7 mouse cellular contexts compared by ENCODE assay signal in genomic region chr1:93478586-93479475, GRCm38 (mm10). TPM values are rescaled to one million over a fixed set of nuclear protein-coding genes. Genes with fewer than 3 reads are reported as not detected.
DNase-seq lines count a peak whose midpoint lies in the region; ATAC-seq lines count a peak whose summit lies in the region.

Gene Hdlbp, minus strand, starts transcription at chr1:93478815.

- no peaks in the 10 kb centered on the region for H3K9me3 ChIP-seq in embryonic facial prominence, embryonic 11.5 days (replicated peaks; ENCODE audit: control insufficient read depth, low read length)
- H3K9me3 ChIP-seq in limb, embryonic 10.5 days (replicated peaks), result no peaks in the 10 kb centered on the region
- no peaks in the 10 kb centered on the region for H3K9me3 ChIP-seq in midbrain, embryonic 13.5 days

- H3K4me3 ChIP-seq in embryonic facial prominence, embryonic 11.5 days (ENCODE audit: low read depth, low read length), result peak within 1 kb of the TSS; percentile 88
- H3K4me3 ChIP-seq in limb, embryonic 10.5 days, result peak within 1 kb of the TSS; percentile 79
- H3K4me3 ChIP-seq in midbrain, embryonic 13.5 days (replicated peaks), result peak within 1 kb of the TSS; percentile 87

- H3K36me3 ChIP-seq in embryonic facial prominence, embryonic 11.5 days (replicated peaks; ENCODE audit: control insufficient read depth, insufficient read depth, low read depth, low read length), result no peaks in the 10 kb centered on the region
- H3K36me3 ChIP-seq in limb, embryonic 10.5 days, result peaks cover 10% of the 10 kb centered on the region
- H3K36me3 ChIP-seq in midbrain, embryonic 13.5 days, result 0 out of 2 replicates have a peak, but pooled peaks cover 2% of the 10 kb centered on the region

- no peaks in the 10 kb centered on the region for H3K27me3 ChIP-seq in embryonic facial prominence, embryonic 11.5 days (ENCODE audit: control insufficient read depth, insufficient read depth, low read length)
- H3K27me3 ChIP-seq in limb, embryonic 10.5 days (ENCODE audit: low read depth, poor library complexity, severe bottlenecking), result no peaks in the 10 kb centered on the region
- no peaks in the 10 kb centered on the region for H3K27me3 ChIP-seq in midbrain, embryonic 13.5 days

- WGBS in embryonic facial prominence, embryonic 11.5 days, result under 1% methylated on average over 74 of the region's 74 CpGs
- under 1% methylated on average over 74 of the region's 74 CpGs for WGBS in limb, embryonic 10.5 days
- under 1% methylated on average over 74 of the region's 74 CpGs for WGBS in midbrain, embryonic 13.5 days

- H3K9ac ChIP-seq in embryonic facial prominence, embryonic 11.5 days (replicated peaks; ENCODE audit: low read length), result peak within 1 kb of the TSS; percentile 89
- peak within 1 kb of the TSS; percentile 88 for H3K9ac ChIP-seq in midbrain, embryonic 13.5 days (replicated peaks)

- peak; percentile 95 for ATAC-seq in embryonic facial prominence, embryonic 11.5 days (replicated peaks; ENCODE audit: insufficient number of reproducible peaks, low FRiP score, low TSS enrichment, low read depth)
- peak; percentile 75 for ATAC-seq in granulocyte monocyte progenitor cell, adult 5-6 weeks (replicated peaks; ENCODE audit: poor library complexity, severe bottlenecking)
- peak; percentile 95 for ATAC-seq in midbrain, embryonic 13.5 days

- H3K27ac ChIP-seq in embryonic facial prominence, embryonic 11.5 days (replicated peaks; ENCODE audit: low read depth, low read length), result peak within 1 kb of the TSS; percentile 73
- H3K27ac ChIP-seq in limb, embryonic 10.5 days, result peak within 1 kb of the TSS; percentile 93
- H3K27ac ChIP-seq in midbrain, embryonic 13.5 days, result peak within 1 kb of the TSS; percentile 94

- DNase-seq in adrenal gland, postnatal 14 days, result peak; percentile 100
- peak; percentile 99 for DNase-seq in embryonic facial prominence, embryonic 11.5 days (ENCODE audit: low spot score)
- DNase-seq in kidney, adult 11 months, result peak; percentile 99
- DNase-seq in limb, embryonic 10.5 days (ENCODE audit: low spot score), result peak; percentile 99
- DNase-seq in spleen, adult 12 weeks (ENCODE audit: low spot score), result peak; percentile 98

- no peaks in the 10 kb centered on the region for H3K4me1 ChIP-seq in embryonic facial prominence, embryonic 11.5 days (ENCODE audit: control insufficient read depth, insufficient read depth, low read length)
- peaks cover 17% of the 10 kb centered on the region for H3K4me1 ChIP-seq in limb, embryonic 10.5 days
- H3K4me1 ChIP-seq in midbrain, embryonic 13.5 days (replicated peaks), result peaks cover 30% of the 10 kb centered on the region

- peak within 1 kb of the TSS; percentile 58 for H3K4me2 ChIP-seq in embryonic facial prominence, embryonic 11.5 days (ENCODE audit: low read depth, low read length)
- peak within 1 kb of the TSS; percentile 89 for H3K4me2 ChIP-seq in midbrain, embryonic 13.5 days (replicated peaks)

RNA-seq across cellular contexts. Expression of gene Hdlbp, which starts in this region (rescaled TPM):
- 321 and 334 TPM in 2 replicates for total RNA-seq in adrenal gland, postnatal 14 days (2021)
- polyA plus RNA-seq in embryonic facial prominence, embryonic 11.5 days (2014; fragmentation: Nextera tagmentation; extraction: Ambion mirVana), result 106 TPM in 2 replicates
- 176 and 186 TPM in 2 replicates for total RNA-seq in granulocyte monocyte progenitor cell, adult 5-6 weeks (2014; fragmentation: Nextera tagmentation)
- total RNA-seq in granulocyte monocyte progenitor cell, adult 5-6 weeks (2017), result 137 and 149 TPM in 2 replicates
- polyA plus RNA-seq in limb, embryonic 10.5 days (2016; fragmentation: Nextera tagmentation; extraction: Ambion mirVana), result 120 and 134 TPM in 2 replicates
- polyA plus RNA-seq in midbrain, embryonic 13.5 days (2015; fragmentation: Nextera tagmentation; extraction: Ambion mirVana), result 74.3 and 91.0 TPM in 2 replicates

Comparison
In these comparisons a context has a peak if more than half of its experiments do, and no peak if none do; other contexts are left out.
1. Peak in every context shown above with its lines: DNase-seq, ATAC-seq, H3K4me3 ChIP-seq and H3K27ac ChIP-seq.